Mouse (Mus musculus) lung, postnatal 0 days (tissue): ENCODE results near the gene Ptpn13.

Source experiments
- CTCF ChIP-seq: IDR thresholded peaks from 2 replicates; pipeline ENCODE4 v1.5.1; 2016; ENCODE audit warnings: antibody characterized with exemption, mild to moderate bottlenecking
- EP300 ChIP-seq: IDR thresholded peaks from 2 replicates; pipeline ENCODE4 v1.6.1; 2016; ENCODE audit warnings: antibody characterized with exemption, mild to moderate bottlenecking, control low read depth

DNA sequence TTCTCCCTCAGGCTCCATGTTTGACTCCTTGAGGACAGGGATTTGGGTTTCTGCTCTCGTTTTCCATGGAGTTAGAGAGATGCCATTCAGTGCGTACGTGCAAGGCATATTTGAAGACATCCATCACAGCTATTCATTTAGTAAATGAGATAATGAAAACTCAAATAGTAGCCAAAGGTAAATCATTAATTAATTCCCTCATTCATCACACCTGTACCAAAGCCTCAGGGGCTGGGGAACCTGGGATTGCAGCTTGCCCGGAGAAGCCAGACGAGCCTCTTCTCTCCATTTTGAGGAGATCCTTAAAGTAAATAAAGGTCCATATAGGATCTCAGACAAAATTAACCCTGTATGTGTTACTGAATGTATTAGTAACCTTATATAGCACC, 1.1 kb upstream of the Ptpn13 start:
- TF ChIP-seq CTCF (no peak), EP300 (no peak)
